8 mouse cellular contexts compared by ENCODE assay signal in genomic region chr2:167544004-167544356, GRCm38 (mm10). TPM values are rescaled to one million over a fixed set of nuclear protein-coding genes. Genes with fewer than 3 reads are reported as not detected.
DNase-seq lines count a peak whose midpoint lies in the region; ATAC-seq lines count a peak whose summit lies in the region.

No protein-coding gene starts in this region.

- 3% methylated on average over 4 of the region's 4 CpGs for WGBS in kidney, embryonic 14.5 days
- WGBS in embryonic facial prominence, embryonic 11.5 days = 7% methylated on average over 4 of the region's 4 CpGs
- WGBS in intestine, embryonic 15.5 days = 11% methylated on average over 4 of the region's 4 CpGs

- H3K36me3 ChIP-seq in kidney, embryonic 14.5 days (ENCODE audit: control insufficient read depth, insufficient read depth, low read length) = peaks cover 20% of the 10 kb centered on the region
- H3K36me3 ChIP-seq in embryonic facial prominence, embryonic 11.5 days (replicated peaks; ENCODE audit: control insufficient read depth, insufficient read depth, low read depth, low read length) = no peaks in the 10 kb centered on the region; the same call in 1 of the 2 replicates
- H3K36me3 ChIP-seq in intestine, embryonic 15.5 days = no peaks in the 10 kb centered on the region

- no peak for DNase-seq in kidney, adult 11 months
- DNase-seq in embryonic facial prominence, embryonic 11.5 days (ENCODE audit: low spot score) = peak; percentile 56
- peak; percentile 71 for DNase-seq in mesoderm, embryonic 11.5 days (ENCODE audit: low read depth, low spot score)
- no peak for DNase-seq in spleen, postnatal 10 days (ENCODE audit: low spot score in 2 of 2)
- no peak for DNase-seq in c-Kit-positive CD71-positive TER-119-positive erythroid progenitor cells, embryonic 14.5 days (ENCODE audit: low spot score)
- DNase-seq in right cerebral cortex, postnatal 36 days (ENCODE audit: low spot score in 2 of 2) = no peak

- H3K4me1 ChIP-seq in kidney, embryonic 14.5 days (ENCODE audit: control insufficient read depth, insufficient read depth, low read length) = peaks cover 56% of the 10 kb centered on the region
- peaks cover 29% of the 10 kb centered on the region for H3K4me1 ChIP-seq in embryonic facial prominence, embryonic 11.5 days (ENCODE audit: control insufficient read depth, insufficient read depth, low read length)
- H3K4me1 ChIP-seq in intestine, embryonic 15.5 days (replicated peaks) = peaks cover 53% of the 10 kb centered on the region

- peak overlapping the region; percentile 96 for H3K27ac ChIP-seq in kidney, embryonic 14.5 days (ENCODE audit: low read depth, low read length)
- peak overlapping the region; percentile 94 for H3K27ac ChIP-seq in embryonic facial prominence, embryonic 11.5 days (replicated peaks; ENCODE audit: low read depth, low read length)
- peak overlapping the region; percentile 97 for H3K27ac ChIP-seq in intestine, embryonic 15.5 days

- H3K4me2 ChIP-seq in kidney, embryonic 14.5 days (replicated peaks; ENCODE audit: low read depth, low read length) = peak overlapping the region; percentile 30; the same call in 1 of the 2 replicates
- peak overlapping the region; percentile 22; the same call in 1 of the 2 replicates for H3K4me2 ChIP-seq in embryonic facial prominence, embryonic 11.5 days (ENCODE audit: low read depth, low read length)
- 0 out of 2 replicates have a peak overlapping the region, but pooled peaks have one; percentile 34 for H3K4me2 ChIP-seq in intestine, embryonic 15.5 days (replicated peaks)

- no peaks in the 10 kb centered on the region for H3K9me3 ChIP-seq in kidney, embryonic 14.5 days (ENCODE audit: control insufficient read depth, low read length)
- no peaks in the 10 kb centered on the region for H3K9me3 ChIP-seq in embryonic facial prominence, embryonic 11.5 days (replicated peaks; ENCODE audit: control insufficient read depth, low read length)
- H3K9me3 ChIP-seq in intestine, embryonic 15.5 days = no peaks in the 10 kb centered on the region

- H3K4me3 ChIP-seq in kidney, embryonic 14.5 days (ENCODE audit: low read length) = no peak overlapping the region
- no peak overlapping the region for H3K4me3 ChIP-seq in embryonic facial prominence, embryonic 11.5 days (ENCODE audit: low read depth, low read length)
- H3K4me3 ChIP-seq in intestine, embryonic 15.5 days (replicated peaks) = no peak overlapping the region

- H3K27me3 ChIP-seq in kidney, embryonic 14.5 days (ENCODE audit: control insufficient read depth, insufficient read depth, low read length) = no peaks in the 10 kb centered on the region
- no peaks in the 10 kb centered on the region for H3K27me3 ChIP-seq in embryonic facial prominence, embryonic 11.5 days (ENCODE audit: control insufficient read depth, insufficient read depth, low read length)
- no peaks in the 10 kb centered on the region for H3K27me3 ChIP-seq in intestine, embryonic 15.5 days (replicated peaks)

- ATAC-seq in kidney, embryonic 14.5 days (ENCODE audit: low FRiP score, low TSS enrichment) = peak; percentile 37
- ATAC-seq in embryonic facial prominence, embryonic 11.5 days (replicated peaks; ENCODE audit: insufficient number of reproducible peaks, low FRiP score, low TSS enrichment, low read depth) = no peak
- peak; percentile 72 for ATAC-seq in intestine, embryonic 15.5 days

- peak overlapping the region; percentile 2; the same call in 1 of the 2 replicates for H3K9ac ChIP-seq in kidney, embryonic 14.5 days (ENCODE audit: low read depth, low read length)
- H3K9ac ChIP-seq in embryonic facial prominence, embryonic 11.5 days (replicated peaks; ENCODE audit: low read length) = peak overlapping the region; percentile 54
- H3K9ac ChIP-seq in intestine, embryonic 15.5 days = no peak overlapping the region; the same call in 1 of the 2 replicates

RNA-seq across cellular contexts. Expression of gene Snai1, which starts 6.0 kb away (rescaled TPM):
- 40.4 and 40.8 TPM in 2 replicates for polyA plus RNA-seq in kidney, embryonic 14.5 days (2014; fragmentation: Nextera tagmentation; extraction: Ambion mirVana)
- 66.8 and 76.2 TPM in 2 replicates for polyA plus RNA-seq in embryonic facial prominence, embryonic 11.5 days (2014; fragmentation: Nextera tagmentation; extraction: Ambion mirVana)
- polyA plus RNA-seq in intestine, embryonic 15.5 days (2015; fragmentation: Nextera tagmentation; extraction: Ambion mirVana) = 14.3 and 16.1 TPM in 2 replicates

RNA-seq across cellular contexts. Expression of gene Spata2, which starts 51.3 kb away (rescaled TPM):
- polyA plus RNA-seq in kidney, embryonic 14.5 days (2014; fragmentation: Nextera tagmentation; extraction: Ambion mirVana) = 10.8 and 17.4 TPM in 2 replicates
- 12.1 and 13.1 TPM in 2 replicates for polyA plus RNA-seq in embryonic facial prominence, embryonic 11.5 days (2014; fragmentation: Nextera tagmentation; extraction: Ambion mirVana)
- 12.7 and 13.8 TPM in 2 replicates for polyA plus RNA-seq in intestine, embryonic 15.5 days (2015; fragmentation: Nextera tagmentation; extraction: Ambion mirVana)

RNA-seq across cellular contexts. Expression of gene Rnf114, which starts 51.5 kb away (rescaled TPM):
- 79.1 and 98.3 TPM in 2 replicates for polyA plus RNA-seq in kidney, embryonic 14.5 days (2014; fragmentation: Nextera tagmentation; extraction: Ambion mirVana)
- polyA plus RNA-seq in embryonic facial prominence, embryonic 11.5 days (2014; fragmentation: Nextera tagmentation; extraction: Ambion mirVana) = 113 and 119 TPM in 2 replicates
- polyA plus RNA-seq in intestine, embryonic 15.5 days (2015; fragmentation: Nextera tagmentation; extraction: Ambion mirVana) = 65.3 and 73.3 TPM in 2 replicates

Comparison
In these comparisons a context has a peak if more than half of its experiments do, and no peak if none do; other contexts are left out.
1. DNase-seq: peak in embryonic facial prominence, embryonic 11.5 days (single experiment) and mesoderm, embryonic 11.5 days (single experiment); none in kidney, adult 11 months (single experiment), spleen, postnatal 10 days (0 of 2), c-Kit-positive CD71-positive TER-119-positive erythroid progenitor cells, embryonic 14.5 days (single experiment) and right cerebral cortex, postnatal 36 days (0 of 2).
2. Peak in every context shown above with its lines, with median percentiles within 50 percentile points of each other: H3K27ac ChIP-seq and H3K4me2 ChIP-seq.